Mouse (Mus musculus) spleen, adult 12 weeks (tissue): ENCODE data around the gene Zfp879.

Source experiments
- DNase-seq: peaks from one replicate; pipeline ENCODE4 v3.0.0; 2022; ENCODE audit warnings: low spot score

Zfp879 gene

DNA sequence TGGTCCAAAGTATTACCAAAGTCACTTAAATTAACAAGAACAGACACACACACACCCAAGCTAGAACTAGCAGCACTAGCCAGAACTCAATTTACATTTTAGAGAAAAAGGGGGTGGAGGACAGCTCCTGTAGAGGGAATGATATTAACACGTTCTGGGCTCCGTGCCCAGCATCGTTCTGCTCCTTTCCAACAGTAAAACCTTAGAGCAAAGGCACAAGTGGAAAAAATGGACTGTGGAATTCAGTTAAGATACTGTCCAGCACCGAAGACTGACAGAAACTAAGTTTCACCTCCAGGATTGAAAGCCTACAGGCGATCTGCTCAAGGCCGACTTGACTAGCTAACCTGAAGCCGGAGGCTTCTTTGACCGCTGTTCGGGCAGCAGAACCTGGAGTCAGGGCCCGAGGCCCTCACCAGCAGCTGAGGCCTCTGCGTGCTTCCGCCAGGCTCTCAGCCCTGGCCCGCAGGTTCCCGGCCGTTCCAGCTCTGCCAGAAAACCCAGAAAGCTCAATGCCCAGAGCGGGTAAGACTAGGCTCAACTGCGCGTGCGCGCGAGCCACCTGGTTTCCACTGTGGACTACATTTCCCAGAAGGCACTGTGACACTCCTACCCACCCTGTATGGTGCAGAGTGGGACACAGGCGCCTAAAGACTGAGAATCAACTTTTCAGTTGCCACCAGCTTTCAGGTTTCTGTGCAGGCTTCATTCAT is at the start of gene Zfp879:
Gene Zfp879 (minus strand): TSS at position 530 of the 713 bp plus-strand sequence.
- DNase-seq: peak; percentile 66

DNA sequence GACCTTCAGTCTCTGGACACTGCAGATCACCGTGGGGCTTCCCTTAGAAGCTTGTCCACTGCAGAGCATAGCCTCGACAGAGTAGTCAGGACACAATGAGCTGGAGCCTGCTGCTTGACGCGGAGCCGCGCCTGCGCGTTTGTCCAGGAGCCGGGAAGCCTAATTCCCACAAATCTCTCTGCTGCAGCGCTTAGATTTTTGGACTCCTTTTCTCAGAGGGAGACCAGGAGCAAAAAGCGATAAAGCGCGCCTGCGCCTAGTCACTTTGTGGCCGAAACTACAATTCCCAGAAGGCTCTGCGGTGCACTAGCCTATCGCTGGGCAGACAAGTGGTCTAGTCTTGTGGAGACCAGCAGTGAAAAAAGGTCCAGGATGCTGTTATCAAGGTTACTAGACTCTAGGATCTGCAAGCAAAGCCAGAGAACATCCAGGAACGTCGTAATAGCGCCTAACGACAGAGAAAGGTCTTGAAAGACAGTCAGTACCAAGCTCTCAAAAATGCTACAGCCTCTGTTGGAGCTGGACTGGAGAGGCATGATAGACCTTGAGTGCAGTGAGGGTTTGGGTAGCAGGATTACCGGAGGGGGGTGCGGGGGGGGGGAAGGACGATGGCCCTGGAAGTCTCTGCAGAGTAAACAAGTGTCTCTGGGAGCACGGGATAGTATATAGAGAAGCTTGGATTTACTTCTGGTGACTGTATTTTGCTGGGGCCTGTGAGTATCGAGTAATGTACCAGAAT is 46.2 kb upstream of the Zfp879 start, which contains the start of gene Zfp454:
Gene Zfp454 (minus strand): TSS at position 262 of the 739 bp plus-strand sequence.
- no peak for DNase-seq

DNA sequence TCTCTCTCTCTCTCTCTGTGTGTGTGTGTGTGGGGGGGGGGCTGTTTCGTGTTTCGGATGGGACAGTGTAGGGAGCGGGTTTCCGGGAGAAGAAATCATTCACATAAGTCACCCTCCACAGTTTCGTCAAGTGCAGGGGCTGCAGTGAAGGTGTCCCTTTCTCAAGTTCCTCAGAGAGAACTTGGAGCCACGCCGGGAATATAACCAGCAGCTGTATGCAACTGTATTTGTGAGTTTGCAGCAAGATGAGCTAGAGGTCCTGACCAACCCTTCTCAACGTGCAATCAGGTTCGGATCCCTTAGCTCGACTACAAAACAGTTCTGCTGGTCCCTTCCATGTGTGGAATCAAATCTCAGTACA is 45.6 kb upstream of the Zfp879 start:
- DNase-seq: no peak

DNA sequence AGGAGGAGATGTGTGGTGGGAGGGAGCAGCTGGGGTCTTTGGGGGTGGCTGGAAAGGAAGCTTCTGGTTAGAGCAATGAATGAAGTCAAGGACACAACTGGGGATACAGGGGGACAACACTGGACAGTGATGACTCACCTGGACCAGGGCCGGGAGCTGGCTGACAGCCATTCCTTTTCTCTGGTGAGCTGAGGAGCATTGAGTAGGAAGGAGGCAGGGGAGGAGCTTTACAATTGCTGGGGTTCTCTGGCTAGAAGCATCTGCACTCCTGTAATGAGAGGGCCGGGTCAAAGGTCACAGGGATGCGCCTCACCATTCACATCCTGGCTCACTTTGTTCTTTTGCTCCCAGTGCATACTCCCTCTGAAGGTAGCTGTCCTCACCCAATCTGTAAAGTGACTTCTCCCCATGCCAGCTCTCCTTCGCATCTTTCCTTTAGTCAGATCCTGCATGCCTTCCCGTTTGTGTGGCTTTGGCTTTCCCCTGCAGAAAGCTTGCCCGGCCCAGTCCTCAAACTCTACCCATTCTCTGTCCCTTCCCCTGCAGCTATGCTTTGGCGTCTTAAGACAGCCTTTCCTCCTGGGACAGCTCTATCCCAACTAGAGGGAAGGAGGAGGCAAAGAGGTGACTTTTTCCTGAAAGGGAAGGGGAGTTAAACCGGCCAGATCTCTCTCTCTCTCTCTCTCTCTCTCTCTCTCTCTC is 45.0 kb upstream of the Zfp879 start:
- no peak for DNase-seq

DNA sequence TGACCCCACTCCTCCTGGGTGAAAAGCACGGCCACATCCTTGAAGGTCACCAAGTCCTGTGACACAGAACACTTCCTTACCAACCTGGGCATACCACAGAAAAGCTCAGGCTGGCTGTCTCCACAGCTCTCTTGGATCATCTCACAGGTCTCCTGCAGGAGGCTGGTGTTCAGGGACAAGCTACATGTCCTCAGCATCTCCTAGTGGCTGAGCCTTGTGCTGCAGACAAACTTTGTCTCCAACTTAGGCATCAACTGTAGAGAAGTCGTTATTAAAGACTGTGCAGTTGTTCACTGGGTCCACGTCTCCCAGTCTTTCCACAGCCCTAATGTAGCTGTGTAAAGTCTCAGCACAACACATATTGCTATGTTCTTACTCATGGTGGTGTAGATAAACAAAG is 42.4 kb upstream of the Zfp879 start:
- no peak for DNase-seq

- DNase-seq: no peak
Observed at GRCm38 (mm10) chr11:50878641-50879040, 37.3 kb upstream of the Zfp879 start.

- no peak for DNase-seq
Observed at GRCm38 (mm10) chr11:50850989-50851601, 9.7 kb upstream of the Zfp879 start.

DNA sequence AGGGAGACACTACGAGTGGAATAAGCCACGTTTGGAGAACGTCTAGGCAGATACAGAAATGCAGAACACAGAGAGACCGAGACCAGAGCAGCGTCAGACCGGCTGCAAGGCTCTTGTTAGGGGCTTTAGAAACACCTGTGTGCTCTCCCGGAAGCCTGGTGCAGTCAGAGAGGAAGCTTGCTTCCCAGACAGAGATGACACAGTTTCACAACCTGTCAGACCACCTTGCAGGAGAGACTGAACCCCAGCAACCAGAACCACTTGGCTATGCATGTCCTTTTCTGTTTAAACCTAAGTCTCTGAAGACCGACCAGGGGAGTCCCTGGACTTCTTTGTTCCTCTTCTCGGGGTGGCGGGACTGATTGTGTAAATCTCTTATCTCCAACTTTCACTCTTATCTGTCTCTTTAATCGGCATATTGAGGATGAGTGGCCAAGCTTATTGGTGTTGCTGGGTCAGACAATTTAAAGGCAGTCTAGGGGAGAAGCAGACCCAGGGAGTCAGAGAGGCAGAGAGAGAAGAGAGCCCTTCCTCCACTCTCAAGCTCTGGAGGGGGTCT is 8.9 kb upstream of the Zfp879 start, which contains the start of gene Grm6:
Gene Grm6 (plus strand): TSS at position 509 of the 559 bp plus-strand sequence.
- no peak for DNase-seq

DNA sequence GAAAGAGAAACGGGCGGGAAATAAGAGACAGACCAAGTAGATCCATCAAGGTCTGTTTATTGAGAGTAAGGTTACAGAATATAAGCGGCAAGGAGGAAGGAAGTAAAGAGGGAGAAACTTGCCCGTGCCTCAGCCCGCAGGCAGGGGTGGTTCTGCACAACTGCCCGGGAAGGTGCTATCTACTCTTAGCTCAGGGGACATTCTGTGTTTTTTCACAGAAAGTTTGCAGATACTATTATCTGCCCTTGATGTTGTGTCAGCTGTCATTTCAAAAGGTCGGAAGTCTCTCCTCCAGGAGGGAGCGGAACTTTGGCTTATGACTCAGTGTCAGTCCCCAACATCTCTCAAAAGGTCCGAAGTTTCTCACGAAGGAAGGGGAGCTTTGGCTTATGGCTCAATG is 8.0 kb upstream of the Zfp879 start:
- DNase-seq: no peak

DNA sequence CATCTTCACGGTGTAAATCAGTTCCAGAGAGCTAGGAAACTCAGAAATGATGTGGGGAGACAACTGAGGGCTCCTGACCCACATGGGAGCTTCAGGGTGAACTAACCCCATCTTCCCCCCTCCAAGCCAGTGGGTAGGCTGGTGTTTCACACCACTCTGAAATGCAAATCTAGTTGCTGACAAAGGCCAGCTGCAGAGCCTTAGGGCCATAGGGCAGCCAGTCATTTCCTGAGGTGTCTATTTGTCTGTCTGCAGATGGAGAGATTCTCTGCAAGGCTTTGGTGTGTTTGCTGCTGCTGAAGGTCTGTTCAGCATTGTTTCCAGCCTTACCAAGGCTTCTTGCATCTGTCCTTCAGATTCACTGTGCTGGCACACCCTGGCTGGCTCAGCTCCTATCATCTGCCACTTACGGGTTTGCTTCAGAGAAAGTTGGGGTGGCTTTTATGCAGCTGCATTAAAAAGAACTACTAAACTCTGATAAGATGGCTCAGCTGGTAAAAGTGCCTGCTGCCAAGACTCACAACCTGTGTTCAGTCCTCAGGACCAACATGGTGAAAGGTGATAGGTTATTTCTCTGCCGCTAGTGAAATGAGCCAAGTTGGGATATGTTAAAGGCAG is 7.3 kb upstream of the Zfp879 start:
- DNase-seq: no peak

GRCm38 (mm10) chr11:50847047-50847446 is 5.7 kb upstream of the Zfp879 start:
- no peak for DNase-seq

DNA sequence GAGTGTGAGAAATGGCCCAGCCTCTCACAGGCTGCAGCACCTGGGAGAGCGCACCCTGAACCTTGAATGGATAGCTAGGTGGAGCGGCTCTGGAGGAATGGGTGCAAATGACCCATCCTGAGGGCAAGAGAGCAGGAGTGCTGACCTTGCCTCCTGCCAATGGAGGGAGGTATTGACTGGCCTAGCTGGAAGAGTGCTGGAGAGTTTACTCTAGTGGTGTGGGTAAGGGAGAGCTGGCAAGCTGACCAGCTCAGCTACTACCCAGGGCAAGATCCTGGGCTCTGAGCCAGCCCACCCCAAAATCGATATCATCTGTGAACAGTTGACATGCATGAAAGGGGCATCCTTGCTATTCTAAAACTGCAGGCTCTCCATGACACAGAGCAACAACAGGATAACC is 4.6 kb upstream of the Zfp879 start:
- no peak for DNase-seq

DNA sequence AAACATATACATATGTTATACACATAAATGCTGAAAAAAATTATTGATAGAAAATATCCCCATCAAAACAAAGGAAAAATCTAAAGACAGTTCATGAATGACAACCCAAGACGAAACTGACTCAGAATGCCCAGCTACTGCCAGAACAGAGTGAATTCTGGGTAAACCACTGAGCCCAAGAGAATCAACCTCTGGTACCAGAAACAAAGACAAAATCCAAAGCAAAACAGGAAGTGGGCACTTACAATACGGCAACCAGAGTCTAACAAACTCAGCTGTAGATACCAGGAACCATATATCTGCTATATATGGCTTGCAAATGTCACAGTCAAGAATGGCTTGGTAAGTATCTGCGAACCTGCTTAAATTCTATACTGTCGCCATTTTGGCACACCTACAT is 5.6 kb downstream of the Zfp879 start:
- no peak for DNase-seq

DNA sequence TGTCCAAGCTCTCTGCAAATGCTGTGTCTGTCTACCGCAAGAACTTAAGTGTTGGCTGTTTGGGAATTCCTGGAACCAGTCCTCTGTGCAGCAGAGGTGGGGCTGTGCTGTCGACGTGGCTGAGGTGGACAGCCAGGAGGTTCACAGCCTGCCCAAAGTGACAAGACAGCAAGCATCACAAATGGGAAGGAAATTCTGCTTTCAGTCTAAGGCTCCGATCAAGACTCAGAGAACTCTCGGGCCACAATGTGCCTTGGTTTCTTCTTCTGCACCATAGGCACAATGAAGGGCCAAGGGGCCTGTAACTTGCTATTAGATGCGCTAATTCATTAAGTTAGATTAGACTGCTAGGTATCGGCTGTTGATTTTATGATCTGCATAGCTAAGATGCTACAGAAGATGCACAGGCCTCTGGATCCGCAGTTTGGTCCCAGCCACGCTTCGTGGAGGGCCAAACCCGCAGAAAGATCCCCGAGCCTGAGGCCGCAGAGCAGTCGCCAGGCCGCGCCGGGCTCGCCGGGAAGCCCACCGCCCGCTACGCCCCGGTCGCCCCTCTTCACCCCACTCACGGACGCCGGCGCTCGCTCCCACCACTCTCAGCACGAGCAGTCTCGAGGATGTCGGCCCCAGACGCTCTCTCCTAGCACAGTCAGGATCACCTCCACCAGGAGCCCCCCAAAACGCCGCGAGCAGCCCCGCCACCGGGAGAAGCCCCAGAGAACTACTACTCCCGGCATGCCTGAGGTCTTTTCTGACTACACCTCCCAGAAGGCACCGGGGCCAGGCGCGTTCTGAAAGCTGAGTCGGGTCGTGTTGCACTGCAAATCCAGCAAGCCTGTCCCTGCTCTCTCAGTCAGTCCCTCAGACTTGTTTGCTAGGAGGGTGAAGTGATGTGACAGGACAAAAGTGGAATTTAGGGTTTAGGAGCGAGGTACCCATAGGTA is 14.1 kb downstream of the Zfp879 start, which contains the start of gene Zfp354c:
Gene Zfp354c (minus strand): TSS at position 715 of the 944 bp plus-strand sequence.
- peak; percentile 45 for DNase-seq

- DNase-seq: no peak
Observed at GRCm38 (mm10) chr11:50826214-50826613, 15.1 kb downstream of the Zfp879 start.

- DNase-seq: no peak
Observed at GRCm38 (mm10) chr11:50814233-50814632, 27.1 kb downstream of the Zfp879 start.

DNA sequence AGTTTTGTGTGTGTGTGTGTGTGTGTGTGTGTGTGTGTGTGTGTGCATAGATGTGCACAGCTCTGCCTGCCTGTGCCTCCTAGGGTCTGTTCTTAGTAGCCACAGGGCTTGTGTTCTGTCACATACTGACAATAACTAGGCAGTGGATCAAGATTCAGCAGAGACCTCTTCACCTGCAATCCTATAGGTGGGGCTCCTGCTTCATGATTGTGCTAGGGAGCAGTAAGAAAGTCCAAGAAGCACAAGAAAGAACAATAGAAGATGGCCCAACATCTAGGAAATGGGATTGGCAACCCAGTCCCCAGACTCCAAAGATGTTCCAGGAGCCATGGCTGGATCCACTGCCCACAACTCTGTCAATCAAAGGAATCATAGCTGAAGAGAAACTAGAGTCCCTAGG is 42.5 kb downstream of the Zfp879 start:
- DNase-seq: no peak

DNA sequence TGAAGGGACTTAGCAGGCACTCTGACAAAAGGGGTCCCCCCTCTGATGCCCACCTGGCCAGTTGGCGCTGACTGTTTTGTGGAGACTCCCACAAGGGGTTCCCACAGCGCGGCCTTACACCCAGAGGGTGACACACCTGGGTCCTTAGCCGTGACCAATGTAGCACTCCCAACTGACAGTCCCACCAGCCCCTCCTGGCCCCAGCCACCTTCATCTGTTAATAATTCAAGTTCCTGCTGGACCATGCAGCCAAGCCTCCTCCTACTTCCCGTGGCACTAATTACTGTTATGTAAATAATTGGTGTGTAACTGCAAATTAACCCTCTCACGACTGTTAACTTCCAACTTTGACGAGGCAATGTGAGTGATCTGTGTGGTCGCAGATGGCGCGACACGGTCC is 43.7 kb downstream of the Zfp879 start:
- DNase-seq: no peak
